Mouse (Mus musculus) pancreas, adult 10 weeks (tissue): ENCODE data around the gene Vmn1r76. TPM values are rescaled to one million over a fixed set of nuclear protein-coding genes. Genes with fewer than 3 reads are reported as not detected.

Experiments
- polyA plus RNA-seq: library from polyadenylated mRNA; stranded (reverse); fragments of 350-450 nt; fragmentation: Illumina TruSeq; extraction: RNeasy Lipid Tissue Mini Kit (QIAGEN cat#74804); gene quantifications from one replicate; pipeline ENCODE4 v1.2.3, GENCODE M21; 2015; ENCODE audit warnings: low read depth, low replicate concordance; ENCODE audit not compliant: insufficient read depth

Vmn1r76 gene
- polyA plus RNA-seq, result not detected

GRCm38 (mm10) chr7:11938113-11938512 is at the start of gene Vmn1r76:
Gene Vmn1r76, minus strand, starts transcription at chr7:11938213.

GRCm38 (mm10) chr7:11874330-11874729 is 63.7 kb downstream of the Vmn1r76 start, which contains the start of gene Vmn1r75:
Gene Vmn1r75, plus strand, starts transcription at chr7:11874630.

Other genes with a start within 250 kb of the Vmn1r76 start
- not detected for gene Vmn1r73, start 207.9 kb downstream of the Vmn1r76 start, polyA plus RNA-seq
- not detected for gene Vmn1r74, start 104.2 kb downstream of the Vmn1r76 start, polyA plus RNA-seq
- gene Vmn1r75, start 63.6 kb downstream of the Vmn1r76 start, polyA plus RNA-seq, result not detected
- not detected for gene Vmn1r77, start 98.5 kb upstream of the Vmn1r76 start, polyA plus RNA-seq
- gene Vmn1r78, start 212.0 kb upstream of the Vmn1r76 start, polyA plus RNA-seq, result not detected
- not detected for gene Vmn1r79, start 233.1 kb upstream of the Vmn1r76 start, polyA plus RNA-seq